ENCODE assay signal across 9 mouse cellular contexts in the genomic region with DNA sequence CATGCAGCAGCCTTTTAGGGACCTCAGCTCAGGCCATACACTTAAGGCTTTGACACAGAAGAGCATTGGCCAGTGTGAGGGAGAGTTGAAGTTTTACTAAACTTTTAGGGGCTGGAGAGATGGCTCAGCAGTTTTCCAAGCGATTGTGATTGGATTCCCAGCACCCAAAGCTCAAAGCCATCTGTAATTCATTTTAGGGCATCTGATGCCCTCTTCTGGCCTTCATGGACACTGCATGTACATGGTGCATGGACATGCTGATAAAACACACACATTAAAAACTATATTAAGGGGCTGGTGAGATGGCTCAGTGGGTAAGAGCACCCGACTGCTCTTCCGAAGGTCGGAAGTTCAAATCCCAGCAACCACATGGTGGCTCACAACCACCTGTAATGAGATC. TPM values are rescaled to one million over a fixed set of nuclear protein-coding genes. Genes with fewer than 3 reads are reported as not detected.
DNase-seq lines count a peak whose midpoint lies in the region; ATAC-seq and TF ChIP-seq lines count a peak whose summit lies in the region.
"Had no signal": no experiment of that assay in that cellular context is flagged by ENCODE, and none has a peak within 500 bp of the region (broad histone marks: within the 10 kb centered on the region; RNA-seq: fewer than 3 reads in every experiment).

No protein-coding gene starts in this region.

- no peak for ATAC-seq in intestine, postnatal 0 days
- no peak for ATAC-seq in intestine, embryonic 16.5 days
- no peak for ATAC-seq in activated CD4-positive, CD25-positive, alpha-beta regulatory T cell, adult 4 months

- peak; percentile 66 for TF ChIP-seq CTCF in intestine, postnatal 0 days (IDR thresholded peaks at IDR 0.05; ENCODE audit: low read depth)

- WGBS in intestine, postnatal 0 days, result 75% methylated on average over 4 of the region's 4 CpGs
- 73% methylated on average over 4 of the region's 4 CpGs for WGBS in intestine, embryonic 16.5 days

- peak; percentile 35 for DNase-seq in CD4-positive helper T cell, adult 2 months (ENCODE audit: low read depth, low spot score)
- DNase-seq in adrenal gland, adult 2 months, result peak; percentile 40
- DNase-seq in kidney, postnatal 14 days, result peak; percentile 64
- DNase-seq in layer of hippocampus, adult 9-10 months (ENCODE audit: low spot score), result no peak
- no peak for DNase-seq in ovary, postnatal 14 days (ENCODE audit: low spot score)

- no peaks in the 10 kb centered on the region for H3K36me3 ChIP-seq in intestine, postnatal 0 days (ENCODE audit: control insufficient read depth, insufficient read depth)
- H3K36me3 ChIP-seq in intestine, embryonic 16.5 days (ENCODE audit: control insufficient read depth, insufficient read depth, low read length), result no peaks in the 10 kb centered on the region
- H3K36me3 ChIP-seq: hindbrain, embryonic 15.5 days had no signal

- H3K27ac ChIP-seq in intestine, postnatal 0 days (ENCODE audit: low read depth, low read length), result no peak overlapping the region
- no peak overlapping the region for H3K27ac ChIP-seq in intestine, embryonic 16.5 days (ENCODE audit: low read length)
- H3K27ac ChIP-seq: hindbrain, embryonic 15.5 days had no signal

- no peak overlapping the region for H3K4me2 ChIP-seq in intestine, postnatal 0 days (replicated peaks; ENCODE audit: low read depth)
- H3K4me2 ChIP-seq in intestine, embryonic 16.5 days (ENCODE audit: low read depth, low read length), result no peak overlapping the region
- H3K4me2 ChIP-seq: hindbrain, embryonic 15.5 days had no signal

- H3K27me3 ChIP-seq in intestine, postnatal 0 days (replicated peaks; ENCODE audit: control insufficient read depth, insufficient read depth, low read length), result no peaks in the 10 kb centered on the region
- H3K27me3 ChIP-seq in intestine, embryonic 16.5 days (replicated peaks; ENCODE audit: control insufficient read depth, insufficient read depth, low read length), result no peaks in the 10 kb centered on the region
- H3K27me3 ChIP-seq: hindbrain, embryonic 15.5 days had no signal

- no peak overlapping the region for H3K9ac ChIP-seq in intestine, postnatal 0 days (ENCODE audit: low read depth, low read length)
- no peak overlapping the region for H3K9ac ChIP-seq in intestine, embryonic 16.5 days (ENCODE audit: low read depth, low read length)
- H3K9ac ChIP-seq: hindbrain, embryonic 15.5 days had no signal

- no peaks in the 10 kb centered on the region for H3K4me1 ChIP-seq in intestine, postnatal 0 days (replicated peaks; ENCODE audit: control insufficient read depth, insufficient read depth, low read length)
- no peaks in the 10 kb centered on the region for H3K4me1 ChIP-seq in intestine, embryonic 16.5 days (ENCODE audit: control insufficient read depth, insufficient read depth, low read length)

- H3K4me3 ChIP-seq in intestine, postnatal 0 days (ENCODE audit: low read depth, low read length), result no peak overlapping the region
- H3K4me3 ChIP-seq in intestine, embryonic 16.5 days (ENCODE audit: low read length), result no peak overlapping the region
- H3K4me3 ChIP-seq: hindbrain, embryonic 15.5 days had no signal

- no peaks in the 10 kb centered on the region for H3K9me3 ChIP-seq in intestine, postnatal 0 days (ENCODE audit: control insufficient read depth)
- H3K9me3 ChIP-seq in intestine, embryonic 16.5 days (ENCODE audit: control insufficient read depth, low read length), result peaks cover 5% of the 10 kb centered on the region
- H3K9me3 ChIP-seq: hindbrain, embryonic 15.5 days had no signal

RNA-seq across cellular contexts. Expression of a gene that starts 4.8 kb away (rescaled TPM):
- polyA plus RNA-seq in intestine, postnatal 0 days (2015; fragmentation: Nextera tagmentation; extraction: Ambion mirVana), result 4.8 and 7.2 TPM in 2 replicates
- polyA plus RNA-seq in intestine, embryonic 16.5 days (2015; fragmentation: Nextera tagmentation; extraction: Ambion mirVana), result 14.5 and 15.2 TPM in 2 replicates
- 1 to 10 TPM; 6.8 to 7.9 TPM for total RNA-seq in adrenal gland, adult 2 months (2021)
- 15.8 and 19.9 TPM in 2 replicates for polyA plus RNA-seq in adrenal gland, adult 2 months (2012; rRNA removed)
- 10 to 100 TPM; 30.6 to 32.6 TPM for polyA plus RNA-seq in activated CD4-positive, CD25-positive, alpha-beta regulatory T cell, adult 4 months (2017; shearing (Covaris generic))

RNA-seq across cellular contexts. Expression of a gene that starts 37.8 kb away (rescaled TPM):
- 1.4 and 1.9 TPM in 2 replicates for polyA plus RNA-seq in intestine, postnatal 0 days (2015; fragmentation: Nextera tagmentation; extraction: Ambion mirVana)
- polyA plus RNA-seq in intestine, embryonic 16.5 days (2015; fragmentation: Nextera tagmentation; extraction: Ambion mirVana), result 5.3 and 5.5 TPM in 2 replicates
- total RNA-seq in adrenal gland, adult 2 months (2021), result 1 to 10 TPM; 2.4 to 2.7 TPM
- polyA plus RNA-seq in adrenal gland, adult 2 months (2012; rRNA removed), result 2.1 and 2.6 TPM in 2 replicates
- 1 to 10 TPM in 1 of 2 experiments, under 1 TPM in 1; 0.83 to 1.1 TPM for polyA plus RNA-seq in activated CD4-positive, CD25-positive, alpha-beta regulatory T cell, adult 4 months (2017; shearing (Covaris generic))

Comparison
In these comparisons a context has a peak if more than half of its experiments do, and no peak if none do; other contexts are left out.
1. DNase-seq: peak in CD4-positive helper T cell, adult 2 months (single experiment), adrenal gland, adult 2 months (single experiment) and kidney, postnatal 14 days (single experiment); none in layer of hippocampus, adult 9-10 months (single experiment) and ovary, postnatal 14 days (single experiment).